Mouse (Mus musculus): Measurements from ENCODE around the gene Grcc10. TPM values are rescaled to one million over a fixed set of nuclear protein-coding genes. Genes with fewer than 3 reads are reported as not detected.
A peak's percentile ranks its signal among the peaks of the same experiment; 100 is the strongest.

The Grcc10 gene
- polyA plus RNA-seq, 1 experiment: 287 TPM

DNA sequence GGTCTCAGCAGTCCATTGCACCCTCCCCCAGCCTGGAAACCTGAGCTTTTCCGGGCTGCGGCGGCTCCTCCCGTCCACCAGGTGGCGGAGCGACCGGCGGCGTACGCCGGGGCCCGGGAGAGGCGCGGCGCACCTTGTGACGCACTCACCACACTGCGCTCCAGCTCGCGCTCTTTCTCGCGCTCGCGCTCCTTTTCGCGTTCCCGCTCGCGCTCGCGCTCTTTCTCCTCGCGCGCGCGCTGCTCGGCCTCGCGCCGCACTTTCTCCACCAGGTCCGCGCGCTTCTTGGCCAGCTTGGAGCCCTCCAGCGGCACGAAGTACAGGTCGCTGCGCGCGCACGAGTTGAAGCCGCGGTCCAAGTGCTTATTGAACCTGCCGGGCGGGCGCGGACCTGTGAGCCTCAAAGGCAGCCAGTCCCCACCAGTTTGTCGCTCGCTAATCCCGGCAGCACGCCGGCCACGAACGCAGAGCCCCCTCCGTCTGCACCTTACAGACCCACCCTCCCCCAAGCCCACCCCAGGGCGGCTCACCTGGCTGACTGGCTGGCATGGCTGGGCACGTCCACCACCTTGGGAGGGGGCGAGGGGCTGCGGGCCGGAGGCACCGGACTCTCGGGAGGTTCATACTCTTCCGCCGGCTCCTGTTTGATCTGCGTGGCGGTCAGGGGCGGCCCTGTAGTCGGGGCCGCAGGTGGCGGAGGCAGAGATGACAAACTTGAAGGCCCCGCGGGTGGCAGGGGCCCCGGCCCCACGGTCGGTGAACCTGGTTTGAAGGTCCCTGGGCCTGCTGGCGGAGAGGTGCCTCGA lies 4.5 kb upstream of the Grcc10 start:
- Histone ChIP-seq H3K79me2 (ENCODE audit: control insufficient read depth, insufficient read depth) (peaks cover 10% of the 10 kb centered on the region), H3K4me2 (ENCODE audit: low read depth) (peak overlapping the region; percentile 58), H3ac (ENCODE audit: control insufficient read depth, insufficient read length) (peak overlapping the region; percentile 33), H3K4me3 (peak overlapping the region; percentile 22), H3K27me3 (ENCODE audit: control insufficient read depth, insufficient read depth, insufficient read length) (no peaks in the 10 kb centered on the region), H3K36me3 (ENCODE audit: control insufficient read depth, insufficient read depth) (peaks cover 4% of the 10 kb centered on the region)
- TF ChIP-seq CEBPB (IDR thresholded peaks at IDR 0.05; ENCODE audit: insufficient read depth, poor library complexity, severe bottlenecking) (no peak), SRF (IDR thresholded peaks at IDR 0.05; ENCODE audit: control insufficient read depth, insufficient read length, low read depth) (peak; percentile 65), E2F4 (IDR thresholded peaks at IDR 0.05; ENCODE audit: insufficient read depth) (peak; percentile 3), POLR2AphosphoS2 (IDR thresholded peaks at IDR 0.05; ENCODE audit: insufficient read length, low read depth) (peak; percentile 97), MYOD1 (IDR thresholded peaks at IDR 0.05; ENCODE audit: control insufficient read depth in 1 of 3, insufficient read length in 2 of 3, low read depth in 2 of 3) (no peak), POLR2A (IDR thresholded peaks at IDR 0.05; ENCODE audit: insufficient read length, low read depth) (peak; percentile 70), TCF12 (IDR thresholded peaks at IDR 0.05; ENCODE audit: insufficient read depth, poor library complexity, severe bottlenecking) (no peak), TCF3 (IDR thresholded peaks at IDR 0.05; ENCODE audit: insufficient read length, low read depth) (no peak), USF1 (IDR thresholded peaks at IDR 0.05; ENCODE audit: low read depth) (no peak), REST (IDR thresholded peaks at IDR 0.05; ENCODE audit: insufficient read depth, insufficient read length) (no peak), MAX (IDR thresholded peaks at IDR 0.05; ENCODE audit: low read depth) (no peak), MYOG (IDR thresholded peaks at IDR 0.05; ENCODE audit: control insufficient read depth in 1 of 3, insufficient read depth in 1 of 3, insufficient read length in 2 of 3, low read depth in 2 of 3) (peak in 1 of 3 experiments; percentile 5)

GRCm38 (mm10) chr6:124744755-124745321 lies 3.7 kb upstream of the Grcc10 start:
- peak overlapping the region; percentile 22 for H3K4me3 ChIP-seq

DNA sequence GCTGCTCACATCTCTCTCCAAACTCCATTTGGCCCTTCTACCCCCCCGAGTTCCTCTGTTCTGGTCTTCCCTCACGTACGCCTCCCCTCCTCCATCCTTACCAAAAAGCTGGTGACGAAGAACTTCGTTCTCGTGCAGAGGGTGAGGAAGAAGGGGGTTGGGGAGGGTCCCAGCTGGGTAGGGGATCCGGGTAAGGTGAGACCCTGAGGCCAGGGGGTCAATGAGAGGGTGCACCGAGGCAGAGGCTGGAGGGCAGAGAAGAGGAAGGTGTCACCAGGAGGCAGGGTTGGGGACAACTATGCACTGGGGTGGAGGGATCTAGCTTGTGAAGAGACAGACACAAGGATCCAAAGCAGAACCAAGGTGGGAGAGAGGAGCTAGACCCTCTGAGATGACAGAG lies 2.5 kb upstream of the Grcc10 start:
- TF ChIP-seq MYOG (IDR thresholded peaks at IDR 0.05; ENCODE audit: control insufficient read depth in 1 of 3, insufficient read depth in 1 of 3, insufficient read length in 2 of 3, low read depth in 2 of 3) (no peak), SRF (IDR thresholded peaks at IDR 0.05; ENCODE audit: control insufficient read depth, insufficient read length, low read depth) (no peak), POLR2AphosphoS2 (IDR thresholded peaks at IDR 0.05; ENCODE audit: insufficient read length, low read depth) (peak; percentile 29), TCF12 (IDR thresholded peaks at IDR 0.05; ENCODE audit: insufficient read depth, poor library complexity, severe bottlenecking) (no peak)
- no peak overlapping the region for H3ac ChIP-seq (ENCODE audit: control insufficient read depth, insufficient read length)
- peaks cover 4% of the 10 kb centered on the region for H3K36me3 ChIP-seq (ENCODE audit: control insufficient read depth, insufficient read depth)

More at GRCm38 (mm10) chr6:124744755-124745321, 3.7 kb upstream of the Grcc10 start:
- TF ChIP-seq MAX (IDR thresholded peaks at IDR 0.05; ENCODE audit: low read depth): no peak
- TF ChIP-seq MYOD1 (IDR thresholded peaks at IDR 0.05; ENCODE audit: control insufficient read depth in 1 of 3, insufficient read length in 2 of 3, low read depth in 2 of 3): no peak
- TF ChIP-seq TCF3 (IDR thresholded peaks at IDR 0.05; ENCODE audit: insufficient read length, low read depth): no peak
- TF ChIP-seq POLR2AphosphoS2 (IDR thresholded peaks at IDR 0.05; ENCODE audit: insufficient read length, low read depth): peak; percentile 79
- H3ac ChIP-seq (ENCODE audit: control insufficient read depth, insufficient read length): peak overlapping the region; percentile 33
- H3K36me3 ChIP-seq (ENCODE audit: control insufficient read depth, insufficient read depth): peaks cover 4% of the 10 kb centered on the region
- no peaks in the 10 kb centered on the region for H3K27me3 ChIP-seq (ENCODE audit: control insufficient read depth, insufficient read depth, insufficient read length)
- peaks cover 2% of the 10 kb centered on the region for H3K79me2 ChIP-seq (ENCODE audit: control insufficient read depth, insufficient read depth)
- H3K4me2 ChIP-seq (ENCODE audit: low read depth): peak overlapping the region; percentile 58

GRCm38 (mm10) chr6:124742839-124743514 lies 1.8 kb upstream of the Grcc10 start:
- H3K4me2 ChIP-seq (ENCODE audit: low read depth): no peak overlapping the region
- H3K4me3 ChIP-seq: no peak overlapping the region
- TF ChIP-seq TCF12 (IDR thresholded peaks at IDR 0.05; ENCODE audit: insufficient read depth, poor library complexity, severe bottlenecking) (no peak), POLR2A (IDR thresholded peaks at IDR 0.05; ENCODE audit: insufficient read length, low read depth) (no peak), POLR2AphosphoS2 (IDR thresholded peaks at IDR 0.05; ENCODE audit: insufficient read length, low read depth) (peak; percentile 34), SRF (IDR thresholded peaks at IDR 0.05; ENCODE audit: control insufficient read depth, insufficient read length, low read depth) (no peak), REST (IDR thresholded peaks at IDR 0.05; ENCODE audit: insufficient read depth, insufficient read length) (no peak), TCF3 (IDR thresholded peaks at IDR 0.05; ENCODE audit: insufficient read length, low read depth) (no peak), MYOG (IDR thresholded peaks at IDR 0.05; ENCODE audit: control insufficient read depth in 1 of 3, insufficient read depth in 1 of 3, insufficient read length in 2 of 3, low read depth in 2 of 3) (no peak)
- no peaks in the 10 kb centered on the region for H3K36me3 ChIP-seq (ENCODE audit: control insufficient read depth, insufficient read depth)
- no peaks in the 10 kb centered on the region for H3K79me2 ChIP-seq (ENCODE audit: control insufficient read depth, insufficient read depth)
- H3ac ChIP-seq (ENCODE audit: control insufficient read depth, insufficient read length): no peak overlapping the region
- no peaks in the 10 kb centered on the region for H3K27me3 ChIP-seq (ENCODE audit: control insufficient read depth, insufficient read depth, insufficient read length)

More for the DNA sequence above, 2.5 kb upstream of the Grcc10 start:
- no peaks in the 10 kb centered on the region for H3K27me3 ChIP-seq (ENCODE audit: control insufficient read depth, insufficient read depth, insufficient read length)
- H3K79me2 ChIP-seq (ENCODE audit: control insufficient read depth, insufficient read depth): no peaks in the 10 kb centered on the region
- H3K4me2 ChIP-seq (ENCODE audit: low read depth): no peak overlapping the region
- no peak overlapping the region for H3K4me3 ChIP-seq
